Mouse (Mus musculus) limb, embryonic 11.5 days (tissue): ENCODE measurements around the gene Lgsn. TPM values are rescaled to one million over a fixed set of nuclear protein-coding genes. Genes with fewer than 3 reads are reported as not detected.

Source experiments
- ATAC-seq: fragments of 200-750 bp; cut with Nextera tagmentation; 2 replicates; pipeline ENCODE4 v1.8.0; 2017; ENCODE audit warnings: low read depth; ENCODE audit not compliant: insufficient number of reproducible peaks, low FRiP score, low TSS enrichment
- DNase-seq: peaks from one replicate; pipeline ENCODE4 v3.0.0-alpha.2; 2015; ENCODE audit warnings: low spot score
- H3K27ac ChIP-seq: fragments of 300-500 bp; sonication (generic); replicated peaks from 2 replicates; pipeline ENCODE4 v1.5.1; 2014; ENCODE audit warnings: low read depth, mild to moderate bottlenecking, low read length
- H3K27me3 ChIP-seq: fragments of 300-500 bp; sonication (generic); 2 replicates; pipeline ENCODE4 v1.6.1; 2014; ENCODE audit warnings: mild to moderate bottlenecking, low read length, mixed read lengths; ENCODE audit not compliant: control insufficient read depth, insufficient read depth
- H3K36me3 ChIP-seq: fragments of 300-500 bp; sonication (generic); 2 replicates; pipeline ENCODE4 v1.6.1; 2014; ENCODE audit warnings: mild to moderate bottlenecking, low read length, moderate library complexity, mixed read lengths; ENCODE audit not compliant: control insufficient read depth, insufficient read depth
- H3K4me1 ChIP-seq: fragments of 300-500 bp; sonication (generic); 2 replicates; pipeline ENCODE4 v1.6.1; 2014; ENCODE audit warnings: low read length, mixed read lengths; ENCODE audit not compliant: control insufficient read depth, insufficient read depth
- H3K4me2 ChIP-seq: fragments of 300-500 bp; sonication (generic); 2 replicates; pipeline ENCODE4 v1.6.1; 2014; ENCODE audit warnings: low read depth, mild to moderate bottlenecking, moderate library complexity; ENCODE audit not compliant: severe bottlenecking
- H3K4me3 ChIP-seq: fragments of 300-500 bp; sonication (generic); 2 replicates; pipeline ENCODE4 v1.5.1; 2014; ENCODE audit warnings: low read depth, low read length
- H3K9ac ChIP-seq: fragments of 300-500 bp; sonication (generic); 2 replicates; pipeline ENCODE4 v1.6.1; 2014; ENCODE audit warnings: mild to moderate bottlenecking, low read length
- H3K9me3 ChIP-seq: fragments of 300-500 bp; sonication (generic); 2 replicates; pipeline ENCODE4 v1.6.1; 2016; ENCODE audit warnings: low read length; ENCODE audit not compliant: control insufficient read depth
- WGBS: fragments of 180-500 bp; shearing (Covaris S2); extraction: QIAGEN DNeasy Blood & Tissue Kit; methylation state at CpG from one replicate; pipeline ENCODE4 v1.1.7; 2014; 5-methylcytosine and 5-hydroxymethylcytosine counted together
- polyA plus RNA-seq: library from polyadenylated mRNA; unstranded; fragments of >200 nt; fragmentation: Nextera tagmentation; extraction: Ambion mirVana; gene quantifications from 2 replicates; pipeline ENCODE4 v1.2.1, GENCODE M21; 2014

The Lgsn gene
- polyA plus RNA-seq, 1 experiment from 2014 or later, result not detected

DNA sequence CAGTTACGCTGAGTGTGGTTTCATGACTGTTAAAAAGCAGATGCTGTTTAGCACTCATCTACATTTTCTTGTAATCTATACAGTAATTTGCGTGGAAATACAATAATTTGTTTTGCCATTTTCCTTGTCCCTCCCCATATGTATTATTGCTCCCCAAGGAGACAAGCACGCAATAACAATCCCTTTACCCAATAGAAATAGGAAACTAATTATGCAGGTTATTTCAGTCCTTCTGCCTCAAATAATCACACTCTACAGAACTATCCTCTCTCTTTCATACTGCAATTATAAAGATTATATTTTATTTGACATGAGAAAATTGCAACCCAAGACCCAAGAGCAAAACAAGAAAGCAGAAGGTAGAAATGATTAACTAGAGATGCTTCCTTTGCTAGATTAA is 20.8 kb downstream of the Lgsn start:
- no peak overlapping the region for H3K9ac ChIP-seq
- H3K9me3 ChIP-seq, result no peaks in the 10 kb centered on the region
- WGBS, result 97% methylated on average over 3 of the region's 3 CpGs
- DNase-seq (no peak), ATAC-seq (no peak)
- no peaks in the 10 kb centered on the region for H3K4me1 ChIP-seq
- H3K36me3 ChIP-seq, result no peaks in the 10 kb centered on the region
- no peak overlapping the region for H3K27ac ChIP-seq
- H3K27me3 ChIP-seq, result no peaks in the 10 kb centered on the region
- no peak overlapping the region for H3K4me2 ChIP-seq
- no peak overlapping the region for H3K4me3 ChIP-seq

- 88% methylated on average over 10 of the region's 10 CpGs for WGBS
Observed at GRCm38 (mm10) chr1:31203771-31204170, 27.6 kb downstream of the Lgsn start.

GRCm38 (mm10) chr1:31205346-31205745 is 29.1 kb downstream of the Lgsn start:
- no peak overlapping the region for H3K27ac ChIP-seq
- no peaks in the 10 kb centered on the region for H3K36me3 ChIP-seq
- H3K4me1 ChIP-seq, result no peaks in the 10 kb centered on the region
- DNase-seq, result no peak
- no peaks in the 10 kb centered on the region for H3K9me3 ChIP-seq
- ATAC-seq, result no peak
- no peak overlapping the region for H3K9ac ChIP-seq
- H3K27me3 ChIP-seq, result no peaks in the 10 kb centered on the region
- WGBS, result 83% methylated on average over 7 of the region's 7 CpGs
- no peak overlapping the region for H3K4me3 ChIP-seq
- no peak overlapping the region for H3K4me2 ChIP-seq

More at GRCm38 (mm10) chr1:31203771-31204170, 27.6 kb downstream of the Lgsn start:
- Histone ChIP-seq H3K4me3 (no peak overlapping the region), H3K27ac (no peak overlapping the region), H3K9me3 (no peaks in the 10 kb centered on the region), H3K9ac (no peak overlapping the region), H3K4me2 (no peak overlapping the region), H3K36me3 (no peaks in the 10 kb centered on the region), H3K27me3 (no peaks in the 10 kb centered on the region), H3K4me1 (no peaks in the 10 kb centered on the region)
- DNase-seq (no peak), ATAC-seq (no peak)

DNA sequence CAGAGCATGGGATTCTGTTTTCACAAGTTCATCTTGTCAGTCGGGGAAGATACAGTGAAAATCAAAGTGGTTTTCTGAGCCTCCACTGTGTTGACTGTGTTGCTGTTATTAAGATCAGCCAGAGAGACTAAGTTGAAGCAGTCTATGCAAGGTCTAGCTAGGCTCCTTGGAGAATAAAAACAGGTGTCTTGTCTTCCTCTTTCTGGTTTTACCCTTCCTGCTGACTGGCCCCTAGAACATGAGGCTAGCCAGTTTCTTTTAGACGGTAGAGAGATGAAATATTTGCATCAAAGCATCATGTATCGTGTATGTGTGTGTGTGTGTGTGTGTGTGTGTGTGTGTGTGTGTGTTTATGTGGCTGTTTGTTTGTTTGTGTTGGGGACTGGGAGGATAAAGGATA is 29.6 kb downstream of the Lgsn start:
- no peak overlapping the region for H3K4me3 ChIP-seq
- DNase-seq, result no peak
- H3K27me3 ChIP-seq, result no peaks in the 10 kb centered on the region
- no peak overlapping the region for H3K9ac ChIP-seq
- H3K36me3 ChIP-seq, result no peaks in the 10 kb centered on the region
- H3K27ac ChIP-seq, result no peak overlapping the region
- no peaks in the 10 kb centered on the region for H3K4me1 ChIP-seq
- H3K4me2 ChIP-seq, result no peak overlapping the region
- 84% methylated on average over 3 of the region's 3 CpGs for WGBS
- ATAC-seq, result no peak
- H3K9me3 ChIP-seq, result no peaks in the 10 kb centered on the region

GRCm38 (mm10) chr1:31210144-31210543 is 33.9 kb downstream of the Lgsn start:
- DNase-seq, result peak; percentile 59
- no peaks in the 10 kb centered on the region for H3K36me3 ChIP-seq
- under 1% methylated on average over 5 of the region's 5 CpGs for WGBS

DNA sequence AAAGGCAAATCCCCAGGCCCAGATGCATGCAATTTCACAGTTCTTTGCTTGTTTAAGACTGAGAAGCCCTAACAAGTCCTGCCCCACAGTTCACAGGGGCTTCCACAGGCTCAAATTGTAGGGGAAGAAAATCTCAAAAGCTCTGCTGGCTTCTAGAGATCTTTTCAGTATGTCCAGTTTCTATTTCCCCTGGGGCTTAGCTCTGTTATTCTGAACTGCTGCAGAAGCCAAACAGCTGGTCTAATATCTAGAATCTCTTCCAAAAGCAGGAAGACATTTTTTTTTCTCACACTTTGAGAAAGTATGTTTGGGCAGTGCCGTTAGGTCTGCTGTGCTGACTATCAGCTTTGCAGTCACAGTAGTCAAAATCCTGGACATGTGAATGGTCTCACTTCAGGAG is 38.6 kb downstream of the Lgsn start:
- Histone ChIP-seq H3K9ac (no peak overlapping the region), H3K9me3 (no peaks in the 10 kb centered on the region)
- 88% methylated on average over 1 of the region's 1 CpGs for WGBS

More at GRCm38 (mm10) chr1:31210144-31210543, 33.9 kb downstream of the Lgsn start:
- Histone ChIP-seq H3K27me3 (no peaks in the 10 kb centered on the region), H3K4me2 (no peak overlapping the region), H3K4me1 (no peaks in the 10 kb centered on the region), H3K9ac (no peak overlapping the region), H3K27ac (no peak overlapping the region), H3K9me3 (no peaks in the 10 kb centered on the region), H3K4me3 (no peak overlapping the region)
- no peak for ATAC-seq

DNA sequence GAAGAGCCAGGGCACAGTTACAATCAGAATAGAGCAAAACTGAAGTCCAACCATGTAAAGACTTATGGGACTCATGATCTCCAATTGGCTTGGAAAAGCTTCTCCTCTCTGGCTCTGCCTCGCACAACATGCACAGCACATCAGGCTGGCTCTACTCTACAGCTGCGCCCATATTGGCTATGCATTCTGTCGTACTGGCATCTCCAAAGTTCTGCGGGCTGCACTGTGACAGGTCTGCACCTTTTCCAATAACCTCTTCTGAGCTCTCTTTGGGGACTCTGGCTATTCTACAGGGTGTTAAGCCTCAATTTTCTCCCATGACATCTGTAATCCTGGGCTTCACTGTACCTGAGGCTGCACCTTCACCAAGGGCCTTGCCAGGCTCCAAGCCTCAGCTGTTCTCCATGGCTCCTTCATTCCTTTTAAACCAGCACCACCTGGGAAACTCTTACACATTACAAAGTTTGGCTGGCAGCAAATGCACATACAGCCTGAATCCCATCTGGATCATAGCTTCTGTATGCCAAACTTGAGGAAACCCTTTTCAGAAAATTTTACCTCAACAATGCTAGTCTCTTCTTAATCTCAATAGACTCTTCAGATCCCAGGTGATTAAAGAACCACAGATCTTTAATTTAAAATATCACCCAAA is 44.5 kb downstream of the Lgsn start:
- no peaks in the 10 kb centered on the region for H3K4me1 ChIP-seq
- H3K4me2 ChIP-seq, result no peak overlapping the region
- H3K27me3 ChIP-seq, result no peaks in the 10 kb centered on the region
- no peak overlapping the region for H3K27ac ChIP-seq
- H3K9me3 ChIP-seq, result no peaks in the 10 kb centered on the region
- H3K4me3 ChIP-seq, result no peak overlapping the region
- H3K36me3 ChIP-seq, result no peaks in the 10 kb centered on the region
- ATAC-seq (no peak), DNase-seq (no peak)
- no peak overlapping the region for H3K9ac ChIP-seq
- WGBS, result 94% methylated on average over 4 of the region's 4 CpGs

More for the DNA sequence above, 38.6 kb downstream of the Lgsn start:
- no peak for ATAC-seq
- H3K27me3 ChIP-seq, result no peaks in the 10 kb centered on the region
- no peaks in the 10 kb centered on the region for H3K36me3 ChIP-seq
- H3K27ac ChIP-seq, result no peak overlapping the region
- H3K4me2 ChIP-seq, result no peak overlapping the region
- no peak overlapping the region for H3K4me3 ChIP-seq
- H3K4me1 ChIP-seq, result no peaks in the 10 kb centered on the region
- DNase-seq, result no peak

DNA sequence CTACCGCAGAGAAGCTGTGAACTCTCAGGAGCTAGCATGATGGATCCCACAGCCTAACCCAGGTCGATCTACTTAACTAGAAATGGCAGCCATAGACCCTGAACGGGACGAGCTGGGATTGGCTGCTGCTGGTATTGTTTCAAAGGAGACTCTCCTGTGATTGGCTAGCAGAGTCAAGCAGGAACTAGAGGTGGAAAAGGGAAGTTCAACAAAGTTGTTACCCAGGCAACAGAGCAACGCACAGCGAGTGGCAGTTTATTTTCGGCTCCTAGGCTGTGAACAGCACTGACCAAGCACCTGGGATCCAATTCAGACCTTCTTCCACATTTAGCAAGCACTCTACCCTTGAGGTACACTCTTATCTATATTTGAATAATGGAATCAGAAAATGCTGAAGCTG is 46.4 kb downstream of the Lgsn start, which contains the start of the genes 4931428L18Rik and Pih1d3:
4931428L18Rik (minus strand) TSS at position 121 of the 400 bp plus-strand sequence.
Pih1d3 (plus strand) TSS at position 275 of the 400 bp plus-strand sequence.
- Histone ChIP-seq H3K4me3 (no peak within 1 kb of the TSS), H3K4me2 (no peak within 1 kb of the TSS), H3K9ac (no peak within 1 kb of the TSS), H3K27me3 (no peaks in the 10 kb centered on the region), H3K9me3 (no peaks in the 10 kb centered on the region), H3K36me3 (no peaks in the 10 kb centered on the region), H3K4me1 (no peaks in the 10 kb centered on the region), H3K27ac (no peak within 1 kb of the TSS)
- ATAC-seq (no peak; the same call in 1 of the 2 replicates), DNase-seq (no peak)
- 86% methylated on average over 7 of the region's 7 CpGs for WGBS
